Mouse (Mus musculus) kidney, embryonic 15.5 days (tissue): ENCODE measurements around the gene Ankub1. TPM values are rescaled to one million over a fixed set of nuclear protein-coding genes. Genes with fewer than 3 reads are reported as not detected.

Experiments
- ATAC-seq: fragments of 200-750 bp; cut with Nextera tagmentation; replicated peaks from 2 replicates; pipeline ENCODE4 v1.8.0; 2017; ENCODE audit warnings: moderate TSS enrichment; ENCODE audit not compliant: low FRiP score
- H3K27ac ChIP-seq: fragments of 300-500 bp; sonication (generic); 2 replicates; pipeline ENCODE4 v1.5.1; 2015; ENCODE audit warnings: mild to moderate bottlenecking, inconsistent platforms
- H3K27me3 ChIP-seq: fragments of 300-500 bp; sonication (generic); 2 replicates; pipeline ENCODE4 v1.6.1; 2015; ENCODE audit warnings: inconsistent platforms
- H3K36me3 ChIP-seq: fragments of 300-500 bp; sonication (generic); 2 replicates; pipeline ENCODE4 v1.6.1; 2015; ENCODE audit warnings: inconsistent platforms
- H3K4me1 ChIP-seq: fragments of 300-500 bp; sonication (generic); 2 replicates; pipeline ENCODE4 v1.6.1; 2015; ENCODE audit warnings: inconsistent platforms
- H3K4me2 ChIP-seq: fragments of 300-500 bp; sonication (generic); 2 replicates; pipeline ENCODE4 v1.6.1; 2015; ENCODE audit warnings: moderate library complexity, mild to moderate bottlenecking, inconsistent platforms
- H3K4me3 ChIP-seq: fragments of 300-500 bp; sonication (generic); replicated peaks from 2 replicates; pipeline ENCODE4 v1.5.1; 2015; ENCODE audit warnings: mild to moderate bottlenecking, inconsistent platforms
- H3K9ac ChIP-seq: fragments of 300-500 bp; sonication (generic); 2 replicates; pipeline ENCODE4 v1.6.1; 2015; ENCODE audit warnings: mild to moderate bottlenecking, inconsistent platforms
- H3K9me3 ChIP-seq: fragments of 300-500 bp; sonication (generic); replicated peaks from 2 replicates; pipeline ENCODE4 v1.6.1; 2016; ENCODE audit warnings: inconsistent platforms
- WGBS: fragments of 180-500 bp; shearing (Covaris S2); methylation state at CpG from one replicate; pipeline ENCODE4 v1.1.7; 2015; ENCODE audit warnings: mixed read lengths; 5-methylcytosine and 5-hydroxymethylcytosine counted together
- polyA plus RNA-seq: library from polyadenylated mRNA; unstranded; fragments of >200 nt; fragmentation: Nextera tagmentation; extraction: Ambion mirVana; gene quantifications from 2 replicates; pipeline ENCODE4 v1.2.1, GENCODE M21; 2015

The Ankub1 gene
- 0.08 TPM in 1 of 2 replicates, not detected in the other for polyA plus RNA-seq

DNA sequence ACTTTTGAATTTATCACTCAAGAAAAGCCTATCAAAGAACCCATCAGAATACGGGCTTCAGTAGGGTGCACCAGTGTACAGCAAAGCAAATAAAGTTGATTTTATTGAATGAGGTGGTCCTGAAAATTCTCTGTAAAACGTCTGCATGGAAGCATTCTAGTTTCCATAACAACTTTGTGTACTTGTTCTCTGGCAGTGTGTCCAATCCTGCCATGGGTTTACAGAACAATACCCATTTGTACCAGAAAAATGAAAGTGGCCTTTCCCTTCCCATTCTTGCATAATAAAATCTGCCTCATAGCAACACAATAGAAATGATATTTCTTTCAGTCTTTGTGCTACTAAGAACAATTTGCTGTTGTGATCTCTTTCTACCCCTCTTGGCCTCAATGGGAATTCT is at the start of gene Ankub1:
Gene Ankub1 (minus strand): TSS at position 81 of the 400 bp plus-strand sequence.
- H3K27ac ChIP-seq: no peak within 1 kb of the TSS
- H3K36me3 ChIP-seq: no peaks in the 10 kb centered on the region
- no peaks in the 10 kb centered on the region for H3K27me3 ChIP-seq
- no peak within 1 kb of the TSS for H3K9ac ChIP-seq
- no peak within 1 kb of the TSS for H3K4me3 ChIP-seq
- ATAC-seq: no peak
- H3K4me2 ChIP-seq: no peak within 1 kb of the TSS
- no peaks in the 10 kb centered on the region for H3K9me3 ChIP-seq
- 0 out of 2 replicates have a peak, but pooled peaks cover 3% of the 10 kb centered on the region for H3K4me1 ChIP-seq
- WGBS: 78% methylated on average over 2 of the region's 2 CpGs

DNA sequence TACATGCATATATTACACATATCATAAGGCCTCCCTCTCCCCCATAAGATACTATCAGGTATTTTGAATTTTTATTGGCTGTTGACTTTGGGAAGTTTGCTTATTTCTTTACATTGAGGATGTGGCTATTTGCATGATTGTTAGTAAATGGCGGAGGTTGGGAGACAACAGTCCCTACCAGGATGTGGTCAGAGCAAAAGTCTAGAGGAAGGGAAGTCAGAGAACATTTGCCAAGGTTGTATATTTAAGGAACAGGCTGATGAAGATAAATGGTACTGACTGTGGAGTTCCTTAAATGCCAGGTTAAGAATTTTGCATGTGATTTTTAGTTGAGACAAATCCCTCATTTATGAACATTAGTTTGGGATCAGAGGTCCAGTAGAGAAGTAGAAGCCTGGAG is 47.2 kb upstream of the Ankub1 start:
- Histone ChIP-seq H3K9ac (no peak overlapping the region), H3K36me3 (no peaks in the 10 kb centered on the region), H3K27me3 (no peaks in the 10 kb centered on the region), H3K9me3 (no peaks in the 10 kb centered on the region), H3K4me1 (peaks cover 12% of the 10 kb centered on the region), H3K4me2 (no peak overlapping the region), H3K27ac (no peak overlapping the region), H3K4me3 (no peak overlapping the region)
- WGBS: 91% methylated on average over 1 of the region's 1 CpGs
- no peak for ATAC-seq

DNA sequence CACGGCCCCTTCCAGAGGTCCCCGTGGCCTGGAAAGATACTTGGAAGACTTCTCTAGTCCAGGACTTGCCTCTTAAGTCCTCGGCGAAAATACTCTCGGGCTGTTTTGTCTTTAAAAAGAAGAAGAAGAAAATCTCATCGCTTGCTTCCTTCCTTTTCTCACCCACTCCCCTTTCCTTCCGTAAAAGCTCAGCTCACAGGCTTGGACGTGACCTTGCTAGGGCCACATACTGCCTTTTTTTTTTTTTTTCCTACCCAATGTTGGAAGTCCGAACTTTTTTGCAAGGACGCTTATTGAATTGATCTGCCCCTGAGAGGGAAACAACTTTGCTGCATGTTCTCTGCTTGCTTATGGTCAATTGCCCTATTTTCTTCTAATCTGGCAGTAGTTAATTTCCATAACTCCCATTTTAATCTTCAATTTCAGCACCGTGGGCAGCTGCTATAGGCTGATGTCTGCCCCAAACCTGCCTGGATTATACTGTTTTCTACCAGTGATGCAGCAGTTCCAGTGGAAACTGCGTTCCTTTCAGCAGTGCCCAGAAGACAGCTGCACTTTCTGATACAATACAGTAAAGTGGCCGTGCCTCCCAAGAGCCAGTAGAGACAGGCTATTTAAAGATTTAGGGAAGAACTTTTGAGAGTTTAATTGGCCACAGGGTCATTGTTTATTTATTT is 44.0 kb upstream of the Ankub1 start:
- H3K4me3 ChIP-seq: peak overlapping the region; percentile 91
- H3K9ac ChIP-seq: peak overlapping the region; percentile 76
- no peaks in the 10 kb centered on the region for H3K27me3 ChIP-seq
- H3K27ac ChIP-seq: peak overlapping the region; percentile 98
- no peak for ATAC-seq
- no peaks in the 10 kb centered on the region for H3K36me3 ChIP-seq
- no peaks in the 10 kb centered on the region for H3K9me3 ChIP-seq
- peaks cover 12% of the 10 kb centered on the region for H3K4me1 ChIP-seq
- WGBS: 1% methylated on average over 13 of the region's 13 CpGs
- peak overlapping the region; percentile 88 for H3K4me2 ChIP-seq

DNA sequence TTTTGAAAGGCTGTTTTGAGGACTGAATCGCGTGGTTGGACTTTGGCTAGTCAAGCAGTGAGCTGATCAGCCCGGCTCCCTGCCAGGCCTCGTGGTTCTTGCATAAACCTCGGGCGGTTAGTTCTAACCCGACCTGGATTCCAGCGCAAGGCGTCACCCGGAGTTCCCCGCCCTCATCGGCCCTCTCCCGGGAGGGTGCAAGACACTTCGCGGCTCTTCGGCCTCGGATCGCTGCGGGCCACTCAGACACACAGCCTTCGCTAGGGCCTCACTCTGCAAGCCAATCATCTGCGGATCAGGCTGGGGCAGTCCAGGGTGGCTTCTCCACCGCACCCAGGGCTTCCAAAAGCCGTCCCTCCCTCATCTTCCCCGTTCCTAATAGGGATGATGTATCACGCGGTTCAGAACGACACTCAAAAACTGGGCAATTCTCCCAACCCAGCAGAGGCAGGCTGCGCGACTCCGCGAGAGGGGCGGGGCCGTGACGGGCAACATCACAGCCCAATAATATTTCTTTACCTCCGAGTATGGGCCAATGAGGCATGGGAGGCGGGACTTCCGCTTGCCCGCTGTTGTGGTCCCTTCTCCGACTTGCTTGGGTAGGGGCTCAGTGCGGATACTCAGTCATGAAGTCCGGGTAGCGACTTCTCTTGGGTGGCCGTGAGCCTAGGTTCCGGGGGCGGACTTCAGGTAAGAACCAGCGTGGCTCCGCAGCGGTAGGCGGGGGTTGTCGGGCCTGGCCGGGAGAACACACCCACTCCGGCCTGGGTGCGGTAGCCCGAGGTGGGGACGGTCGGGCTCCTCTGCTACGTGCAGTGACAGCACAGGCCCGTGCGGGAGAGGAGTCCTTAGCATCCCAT is 43.1 kb upstream of the Ankub1 start, which contains the start of gene Rnf13:
Gene Rnf13 (plus strand): TSS at position 552 of the 860 bp plus-strand sequence.
- peak within 1 kb of the TSS; percentile 98 for H3K27ac ChIP-seq
- no peaks in the 10 kb centered on the region for H3K27me3 ChIP-seq
- 0% methylated on average over 59 of the region's 59 CpGs for WGBS
- H3K4me3 ChIP-seq: peak within 1 kb of the TSS; percentile 91
- peak within 1 kb of the TSS; percentile 88 for H3K4me2 ChIP-seq
- peak; percentile 100 for ATAC-seq
- peak within 1 kb of the TSS; percentile 76 for H3K9ac ChIP-seq
- peaks cover 12% of the 10 kb centered on the region for H3K4me1 ChIP-seq
- H3K9me3 ChIP-seq: no peaks in the 10 kb centered on the region
- no peaks in the 10 kb centered on the region for H3K36me3 ChIP-seq

DNA sequence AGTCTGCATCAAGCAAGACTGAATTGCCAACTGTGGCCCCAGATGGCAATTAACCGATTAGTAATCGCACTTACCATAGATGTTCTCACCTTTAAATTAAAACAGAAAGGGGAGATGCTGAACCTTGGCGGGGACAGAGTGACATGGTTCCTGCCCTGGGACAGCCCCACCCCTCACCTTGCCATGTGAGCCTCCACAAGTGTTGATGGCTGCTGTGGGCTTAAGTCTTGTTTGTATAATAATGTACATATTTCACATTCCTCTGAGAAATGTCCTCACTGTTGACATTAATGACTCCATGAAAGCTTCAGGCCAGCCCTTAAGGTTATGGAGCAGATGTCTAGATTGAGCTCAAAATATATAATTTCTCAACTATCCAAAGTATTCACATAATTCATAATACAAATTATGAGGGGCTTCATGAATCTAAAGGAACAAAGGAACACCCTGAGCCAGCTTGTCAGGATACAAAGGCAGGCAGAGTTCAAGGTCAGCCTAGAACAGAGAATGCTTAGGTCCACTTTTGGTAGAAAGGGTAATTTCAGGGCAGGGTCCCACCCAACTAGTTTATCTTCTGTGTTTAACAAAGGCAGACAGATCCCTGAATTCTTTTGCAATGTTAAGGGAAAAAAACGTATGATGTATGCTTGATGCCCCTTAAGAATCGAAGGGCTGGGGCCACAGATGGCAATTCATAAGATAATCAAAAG is 39.8 kb upstream of the Ankub1 start:
- WGBS: 85% methylated on average over 5 of the region's 5 CpGs
- Histone ChIP-seq H3K9ac (no peak overlapping the region), H3K4me3 (no peak overlapping the region), H3K4me2 (no peak overlapping the region), H3K27me3 (no peaks in the 10 kb centered on the region), H3K9me3 (no peaks in the 10 kb centered on the region), H3K36me3 (no peaks in the 10 kb centered on the region), H3K27ac (no peak overlapping the region), H3K4me1 (peaks cover 12% of the 10 kb centered on the region)
- ATAC-seq: no peak

DNA sequence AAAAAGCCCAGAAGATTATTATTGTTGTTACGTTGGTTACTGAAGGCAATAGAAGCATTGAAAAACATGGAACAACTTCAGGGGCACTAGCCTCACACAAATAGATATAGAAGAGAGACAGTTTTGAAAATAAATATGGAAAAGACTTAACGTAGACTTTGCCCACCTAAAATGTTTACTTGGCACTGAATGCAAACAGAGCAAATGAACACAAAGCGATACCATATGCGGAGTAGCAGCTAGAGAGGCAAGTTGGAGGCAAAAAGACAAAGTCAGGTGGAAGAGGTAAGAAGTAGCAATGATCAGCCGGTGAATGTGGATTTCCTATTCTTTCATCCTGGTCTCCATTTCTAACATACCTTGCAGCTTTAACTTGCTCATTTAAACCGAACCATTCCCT is 21.6 kb upstream of the Ankub1 start:
- Histone ChIP-seq H3K27me3 (no peaks in the 10 kb centered on the region), H3K9ac (no peak overlapping the region), H3K27ac (no peak overlapping the region), H3K4me3 (no peak overlapping the region), H3K4me2 (no peak overlapping the region), H3K4me1 (no peaks in the 10 kb centered on the region), H3K9me3 (no peaks in the 10 kb centered on the region), H3K36me3 (no peaks in the 10 kb centered on the region)
- ATAC-seq: no peak
- WGBS: 90% methylated on average over 6 of the region's 6 CpGs

DNA sequence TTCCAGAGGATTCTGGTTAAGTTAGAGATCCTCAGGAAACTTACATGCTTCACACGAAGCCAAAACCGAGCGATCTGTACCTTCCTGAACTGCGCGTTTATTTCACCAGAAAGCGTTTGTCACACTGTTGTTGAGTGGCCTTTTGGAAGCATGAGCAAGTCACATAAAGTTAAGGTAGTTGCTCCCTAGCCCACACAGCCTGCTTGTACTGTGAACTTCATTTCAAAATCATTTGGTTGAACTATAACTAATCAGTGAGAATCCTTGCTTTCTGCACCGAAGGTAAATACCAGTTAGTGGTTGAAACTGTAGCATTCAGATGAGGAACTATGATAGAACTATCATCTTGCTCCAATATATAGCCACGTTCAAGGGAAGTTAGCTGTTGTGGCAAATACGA is 4.2 kb upstream of the Ankub1 start:
- 91% methylated on average over 9 of the region's 9 CpGs for WGBS
- no peak overlapping the region for H3K4me2 ChIP-seq
- 0 out of 2 replicates have a peak, but pooled peaks cover 3% of the 10 kb centered on the region for H3K4me1 ChIP-seq
- H3K36me3 ChIP-seq: no peaks in the 10 kb centered on the region
- no peaks in the 10 kb centered on the region for H3K27me3 ChIP-seq
- H3K9ac ChIP-seq: no peak overlapping the region
- H3K9me3 ChIP-seq: no peaks in the 10 kb centered on the region
- no peak for ATAC-seq
- 0 out of 2 replicates have a peak overlapping the region, but pooled peaks have one; percentile 13 for H3K27ac ChIP-seq
- H3K4me3 ChIP-seq: no peak overlapping the region

DNA sequence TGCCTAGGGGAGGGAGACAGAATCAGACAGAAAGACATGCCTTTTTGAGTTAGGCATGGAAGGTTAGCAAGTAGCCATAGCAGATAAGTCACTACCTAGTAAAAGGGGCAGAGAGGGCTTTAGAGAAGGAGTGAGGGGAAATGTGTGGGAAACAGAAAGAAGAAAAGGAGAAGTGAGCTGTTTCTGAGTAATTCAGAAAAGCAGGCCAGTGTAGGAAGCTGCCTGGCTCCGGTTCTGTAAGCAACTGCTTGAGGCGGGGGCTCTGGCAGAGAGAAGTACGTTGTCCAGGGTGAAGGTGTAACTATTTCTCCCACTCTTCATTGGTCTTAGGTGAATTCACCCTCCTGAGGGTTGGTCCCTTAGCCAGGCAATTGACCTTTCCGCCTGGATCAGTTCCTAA is 3.6 kb upstream of the Ankub1 start:
- Histone ChIP-seq H3K27ac (peak overlapping the region; percentile 13; the same call in 1 of the 2 replicates), H3K4me1 (0 out of 2 replicates have a peak, but pooled peaks cover 3% of the 10 kb centered on the region), H3K4me3 (no peak overlapping the region), H3K4me2 (no peak overlapping the region), H3K27me3 (no peaks in the 10 kb centered on the region), H3K9ac (no peak overlapping the region), H3K9me3 (no peaks in the 10 kb centered on the region), H3K36me3 (no peaks in the 10 kb centered on the region)
- ATAC-seq: no peak
- WGBS: 96% methylated on average over 4 of the region's 4 CpGs

DNA sequence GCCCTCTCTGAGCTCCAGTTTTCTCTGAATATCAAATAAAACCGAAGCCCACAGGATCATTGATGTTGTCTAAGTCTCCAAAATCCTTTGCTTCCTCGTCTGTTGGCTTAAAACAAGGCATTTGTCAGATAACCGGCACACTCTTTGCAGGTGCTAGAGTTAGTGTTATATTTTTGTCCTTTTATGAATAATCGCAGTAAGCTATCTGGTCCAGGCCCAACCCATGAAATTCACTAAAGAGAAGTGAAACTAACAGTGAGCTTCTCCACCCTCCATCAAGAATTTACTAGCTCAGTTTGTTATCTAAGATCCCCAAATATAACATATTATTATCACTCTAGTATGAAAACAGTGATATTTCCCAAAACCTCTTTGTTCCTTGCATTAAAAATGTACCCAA is 827 bp downstream of the Ankub1 start:
- Histone ChIP-seq H3K9me3 (no peaks in the 10 kb centered on the region), H3K36me3 (no peaks in the 10 kb centered on the region), H3K27ac (no peak overlapping the region), H3K4me3 (no peak overlapping the region), H3K4me1 (0 out of 2 replicates have a peak, but pooled peaks cover 3% of the 10 kb centered on the region), H3K9ac (no peak overlapping the region), H3K27me3 (no peaks in the 10 kb centered on the region), H3K4me2 (no peak overlapping the region)
- WGBS: 86% methylated on average over 4 of the region's 4 CpGs
- no peak for ATAC-seq

DNA sequence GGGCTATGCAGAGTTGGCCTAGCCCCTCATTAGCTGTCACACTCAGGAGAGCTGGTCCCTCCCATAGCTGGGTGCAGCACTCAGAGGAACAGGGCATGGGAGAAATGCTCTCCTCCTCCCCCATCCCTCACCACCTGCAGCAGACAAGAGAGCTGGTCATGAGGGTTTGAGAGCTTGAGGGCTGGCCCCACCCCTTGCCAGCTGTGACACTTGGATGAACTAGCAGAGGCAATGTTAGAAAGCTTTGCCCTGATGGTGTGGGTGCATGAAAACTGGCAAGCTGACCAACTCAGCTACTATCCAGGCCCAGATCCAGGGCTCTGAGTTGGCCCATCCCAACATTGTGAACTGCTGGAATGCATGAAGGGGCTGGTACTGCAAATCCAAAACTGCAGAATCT is 14.8 kb downstream of the Ankub1 start:
- Histone ChIP-seq H3K27ac (no peak overlapping the region), H3K4me1 (no peaks in the 10 kb centered on the region), H3K4me3 (no peak overlapping the region), H3K9me3 (no peaks in the 10 kb centered on the region), H3K9ac (no peak overlapping the region), H3K27me3 (no peaks in the 10 kb centered on the region), H3K4me2 (no peak overlapping the region), H3K36me3 (no peaks in the 10 kb centered on the region)
- no peak for ATAC-seq

DNA sequence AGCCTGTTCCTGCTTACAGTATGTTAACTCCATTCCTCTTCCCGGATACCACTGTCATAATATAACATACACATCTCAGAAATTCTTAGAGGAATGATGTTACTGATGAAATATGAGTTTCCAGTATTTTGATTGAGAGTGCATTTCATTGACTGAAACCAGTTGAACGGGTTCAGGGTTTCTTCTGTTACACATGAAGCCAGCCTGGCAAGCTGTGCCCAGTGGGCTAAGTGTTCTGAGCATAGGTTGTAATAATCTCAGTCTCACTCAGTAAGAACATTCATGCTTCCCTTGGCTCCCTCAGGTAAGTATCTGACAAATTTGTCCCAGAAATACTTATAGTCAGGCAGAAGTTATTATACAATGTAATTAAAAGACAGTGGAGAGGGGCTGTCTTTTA is 18.5 kb downstream of the Ankub1 start:
- H3K9ac ChIP-seq: no peak overlapping the region
- H3K36me3 ChIP-seq: no peaks in the 10 kb centered on the region
- 85% methylated on average over 2 of the region's 2 CpGs for WGBS
- no peaks in the 10 kb centered on the region for H3K27me3 ChIP-seq
- H3K27ac ChIP-seq: no peak overlapping the region
- no peak for ATAC-seq
- H3K4me3 ChIP-seq: no peak overlapping the region
- H3K9me3 ChIP-seq: no peaks in the 10 kb centered on the region
- H3K4me1 ChIP-seq: no peaks in the 10 kb centered on the region
- no peak overlapping the region for H3K4me2 ChIP-seq

DNA sequence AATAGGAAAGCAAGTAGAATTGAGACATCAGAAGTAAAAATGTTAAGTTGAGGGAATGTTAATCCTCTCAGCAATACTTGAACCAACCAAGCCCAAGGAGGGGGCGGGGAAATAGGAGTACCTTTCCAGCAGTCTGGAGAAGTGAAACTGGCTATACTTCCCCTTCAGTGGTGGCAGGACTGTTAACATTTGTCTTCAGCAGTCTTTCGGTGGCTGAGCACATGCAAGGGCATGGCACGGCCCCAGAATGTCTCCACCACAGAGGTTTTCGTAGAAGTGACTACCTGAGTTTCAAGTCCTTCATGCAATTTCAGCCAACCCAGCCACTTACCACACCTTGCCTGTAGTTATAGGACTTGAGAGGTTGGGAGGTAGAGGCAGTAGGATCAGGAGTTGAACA is 19.0 kb downstream of the Ankub1 start:
- no peaks in the 10 kb centered on the region for H3K9me3 ChIP-seq
- no peak overlapping the region for H3K4me2 ChIP-seq
- H3K27me3 ChIP-seq: no peaks in the 10 kb centered on the region
- H3K27ac ChIP-seq: no peak overlapping the region
- 84% methylated on average over 4 of the region's 4 CpGs for WGBS
- no peak overlapping the region for H3K9ac ChIP-seq
- no peak overlapping the region for H3K4me3 ChIP-seq
- no peaks in the 10 kb centered on the region for H3K4me1 ChIP-seq
- no peak for ATAC-seq
- H3K36me3 ChIP-seq: no peaks in the 10 kb centered on the region
